Mouse (Mus musculus) MEL (cell line): ENCODE results near the gene Olfr1043.

Source experiments
- CTCF ChIP-seq, 3 experiments: IDR thresholded peaks in 2 of 3; conservative IDR thresholded peaks in 1 of 3; 2 replicates each; pipeline ENCODE4 v1.5.1; 2011 to 2012; ENCODE audit warnings: low read length in 3 of 3, low read depth in 2 of 3, mild to moderate bottlenecking in 2 of 3, improper control_type of control experiment in 1 of 3, inconsistent platforms in 1 of 3, mixed read lengths in 1 of 3, moderate library complexity in 1 of 3; ENCODE audit not compliant: control insufficient read depth in 1 of 3, insufficient read depth in 1 of 3, poor library complexity in 1 of 3, severe bottlenecking in 1 of 3
- ELF1 ChIP-seq: IDR thresholded peaks from 2 replicates; pipeline ENCODE4 v1.6.1; 2014; ENCODE audit warnings: low read depth, mild to moderate bottlenecking, inconsistent platforms, low read length, improper control_type of control experiment, moderate library complexity
- EP300 ChIP-seq, 2 experiments: IDR thresholded peaks; 2 replicates each; pipeline ENCODE4 v1.6.1; 2011; ENCODE audit warnings: improper control_type of control experiment in 2 of 2, low read length in 2 of 2, low read depth in 1 of 2, mild to moderate bottlenecking in 1 of 2
- JUND ChIP-seq: IDR thresholded peaks from 2 replicates; pipeline ENCODE4 v1.6.1; 2011; ENCODE audit warnings: low read depth, mild to moderate bottlenecking, improper control_type of control experiment, low read length
- KAT2A ChIP-seq: conservative IDR thresholded peaks from 2 replicates; pipeline ENCODE4 v1.6.1; 2012; ENCODE audit warnings: low read depth, low read length, improper control_type of control experiment, inconsistent platforms
- MEF2A ChIP-seq: IDR thresholded peaks from 2 replicates; pipeline ENCODE4 v1.6.1; 2014; ENCODE audit warnings: low read depth, mild to moderate bottlenecking, inconsistent platforms, low read length, improper control_type of control experiment; ENCODE audit not compliant: poor library complexity, insufficient replicate concordance, severe bottlenecking; ENCODE audit errors: extremely low read depth
- NRF1 ChIP-seq: IDR thresholded peaks from 2 replicates; pipeline ENCODE4 v1.6.1; 2014; ENCODE audit warnings: low read depth, mild to moderate bottlenecking, inconsistent platforms, low read length, improper control_type of control experiment, moderate library complexity; ENCODE audit not compliant: poor library complexity, insufficient read depth, severe bottlenecking
- POLR2A ChIP-seq, 2 experiments: IDR thresholded peaks; 2 replicates each; pipeline ENCODE4 v1.6.1; 2011 to 2012; ENCODE audit warnings: low read length in 2 of 2, mild to moderate bottlenecking in 2 of 2, control low read depth in 1 of 2, improper control_type of control experiment in 1 of 2, low read depth in 1 of 2, moderate library complexity in 1 of 2; ENCODE audit not compliant: control insufficient read depth in 1 of 2, insufficient read depth in 1 of 2, poor library complexity in 1 of 2
- RAD21 ChIP-seq: IDR thresholded peaks from 2 replicates; pipeline ENCODE4 v1.6.1; 2011; ENCODE audit warnings: mild to moderate bottlenecking, low read depth, low read length, improper control_type of control experiment
- UBTF ChIP-seq: IDR thresholded peaks from 2 replicates; pipeline ENCODE4 v1.6.1; 2012; ENCODE audit warnings: low read depth, mild to moderate bottlenecking, inconsistent platforms, low read length, improper control_type of control experiment, moderate library complexity, borderline replicate concordance; ENCODE audit not compliant: insufficient read depth
- USF1 ChIP-seq: IDR thresholded peaks from 2 replicates; pipeline ENCODE4 v1.6.1; 2014; ENCODE audit warnings: low read depth, mild to moderate bottlenecking, inconsistent platforms, low read length, improper control_type of control experiment, moderate library complexity
- ZC3H11A ChIP-seq: IDR thresholded peaks from 2 replicates; pipeline ENCODE4 v1.6.1; 2012; ENCODE audit warnings: low read depth, mild to moderate bottlenecking, inconsistent platforms, low read length, improper control_type of control experiment
- ZNF384 ChIP-seq: IDR thresholded peaks from 2 replicates; pipeline ENCODE4 v1.6.1; 2012; ENCODE audit warnings: low read depth, mild to moderate bottlenecking, inconsistent platforms, low read length, improper control_type of control experiment

DNA sequence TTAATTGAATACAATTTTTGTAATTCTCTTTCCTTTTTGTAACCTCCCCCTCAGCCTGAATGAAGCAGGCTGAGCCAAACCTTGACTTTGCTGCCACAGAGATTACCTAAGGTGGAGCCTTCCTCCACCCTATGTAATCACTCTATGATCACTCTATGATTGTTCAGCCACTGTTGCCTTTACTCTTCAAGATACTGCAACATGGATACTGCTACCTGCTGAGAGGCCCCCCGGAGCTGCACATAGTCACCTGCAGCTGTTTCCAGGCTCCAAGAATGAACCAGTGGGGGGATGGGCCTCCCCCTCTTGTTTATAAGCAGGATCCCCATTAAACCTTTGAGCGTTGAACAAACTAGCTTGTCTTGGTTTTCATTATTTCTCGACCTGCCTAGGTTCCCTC is 12.6 kb upstream of the Olfr1043 start:
- TF ChIP-seq ELF1 = no peak
- no peak for TF ChIP-seq ZNF384
- TF ChIP-seq CTCF (IDR thresholded peaks at IDR 0.05 in 2 of 3, conservative IDR thresholded peaks at IDR 0.05 in 1 of 3; ENCODE audit: control insufficient read depth in 1 of 3, insufficient read depth in 1 of 3, low read depth in 2 of 3, low read length in 3 of 3, poor library complexity in 1 of 3, severe bottlenecking in 1 of 3) = no peak
- no peak for TF ChIP-seq NRF1
- no peak for TF ChIP-seq ZC3H11A
- no peak for TF ChIP-seq MEF2A
- no peak for TF ChIP-seq EP300 (IDR thresholded peaks at IDR 0.05; ENCODE audit: low read depth in 1 of 2, low read length in 2 of 2)
- no peak for TF ChIP-seq RAD21
- no peak for TF ChIP-seq KAT2A
- TF ChIP-seq JUND = no peak
- TF ChIP-seq POLR2A (IDR thresholded peaks at IDR 0.05; ENCODE audit: control insufficient read depth in 1 of 2, insufficient read depth in 1 of 2, low read depth in 1 of 2, low read length in 2 of 2, poor library complexity in 1 of 2) = no peak
- TF ChIP-seq USF1 = no peak
- TF ChIP-seq UBTF = no peak
